Mouse (Mus musculus) G1E (cell line): ENCODE data around the gene Cnnm3. TPM values are rescaled to one million over a fixed set of nuclear protein-coding genes. Genes with fewer than 3 reads are reported as not detected.

ENCODE experiments used
- ATAC-seq: 2 replicates; pipeline ENCODE4 v1.8.0; 2016; ENCODE audit warnings: mild to moderate bottlenecking; ENCODE audit not compliant: insufficient number of reproducible peaks, poor library complexity, low FRiP score, severe bottlenecking; ENCODE audit errors: extremely low read depth
- DNase-seq: peaks from one replicate; pipeline ENCODE4 v3.0.0; 2012; ENCODE audit warnings: low spot score
- H3K27me3 ChIP-seq: 2 replicates; pipeline ENCODE4 v1.6.1; 2012; ENCODE audit warnings: mild to moderate bottlenecking, low read length, inconsistent platforms; ENCODE audit not compliant: insufficient read depth
- H3K36me3 ChIP-seq: replicated peaks from 2 replicates; pipeline ENCODE3; 2012; ENCODE audit warnings: mild to moderate bottlenecking, inconsistent platforms
- H3K4me1 ChIP-seq: 2 replicates; pipeline ENCODE4 v1.6.1; 2012; ENCODE audit warnings: low read depth, low read length, inconsistent platforms, mixed read lengths; ENCODE audit not compliant: insufficient read depth
- H3K4me3 ChIP-seq: 2 replicates; pipeline ENCODE4 v1.5.1; 2012; ENCODE audit warnings: low read depth, mild to moderate bottlenecking, inconsistent platforms, low read length, moderate library complexity, mixed read lengths
- H3K9me3 ChIP-seq: replicated peaks from 2 replicates; pipeline ENCODE4 v1.6.1; 2012; ENCODE audit warnings: inconsistent platforms
- CTCF ChIP-seq: IDR thresholded peaks from 2 replicates; pipeline ENCODE4 v1.5.1; 2012; ENCODE audit warnings: low read depth, low read length, inconsistent platforms, mixed read lengths
- GATA1 ChIP-seq: IDR thresholded peaks from 2 replicates; pipeline ENCODE4 v1.6.1; 2012; ENCODE audit warnings: borderline replicate concordance, low read length, inconsistent platforms, mixed read lengths
- GATA2 ChIP-seq: IDR thresholded peaks from 2 replicates; pipeline ENCODE4 v1.6.1; 2012; ENCODE audit warnings: low read depth, low read length, inconsistent platforms, borderline replicate concordance
- POLR2AphosphoS5 ChIP-seq: IDR thresholded peaks from 2 replicates; pipeline ENCODE4 v1.6.1; 2012; ENCODE audit warnings: low read depth, low read length, inconsistent platforms; ENCODE audit not compliant: insufficient replicate concordance
- TAL1 ChIP-seq: conservative IDR thresholded peaks from 2 replicates; pipeline ENCODE4 v1.6.1; 2012; ENCODE audit warnings: low read depth, low read length, inconsistent platforms, mixed read lengths
- polyA plus RNA-seq: library from polyadenylated mRNA; stranded (reverse); fragments of >175 nt; gene quantifications from 2 replicates; pipeline ENCODE4 v1.2.3, GENCODE M21; 2012
- total RNA-seq, 2 experiments: library from RNA; stranded (forward) in 1 of 2; stranded (reverse) in 1 of 2; fragments of 200-1000 nt in 1 of 2; fragments of >200 nt in 1 of 2; fragmentation: Nextera tagmentation in 1 of 2; gene quantifications; 2 replicates each; pipeline ENCODE4 v1.2.3; 2014 to 2017

Gene Cnnm3
- total and polyA plus RNA-seq, 3 experiments = 7.5 to 39.0 (median 28.2) TPM

DNA sequence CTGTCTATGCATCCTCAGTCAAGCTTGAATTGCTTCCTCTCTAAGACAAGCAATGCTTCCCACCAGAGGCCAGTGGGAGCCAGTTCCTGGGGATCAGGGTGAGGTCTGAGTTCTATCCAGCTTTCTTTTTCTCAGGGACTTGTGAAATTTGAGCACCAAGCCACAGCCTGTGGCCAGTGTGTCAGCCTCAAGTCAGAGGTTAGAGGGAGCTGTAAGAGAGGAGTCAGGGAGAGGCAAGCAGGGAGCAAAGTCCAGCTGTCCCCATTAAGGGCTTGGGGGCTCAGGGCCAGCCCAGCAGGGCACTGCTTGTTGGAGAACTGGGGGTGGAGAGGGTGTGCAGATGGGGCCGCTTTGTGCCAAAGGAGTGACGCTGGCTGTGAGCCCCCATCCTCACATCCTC is 51.5 kb downstream of the Cnnm3 start:
- no peak for ATAC-seq
- Histone ChIP-seq H3K27me3 (peaks cover 56% of the 10 kb centered on the region), H3K4me3 (no peak overlapping the region), H3K36me3 (no peaks in the 10 kb centered on the region), H3K9me3 (no peaks in the 10 kb centered on the region), H3K4me1 (no peaks in the 10 kb centered on the region)
- TF ChIP-seq GATA1 (no peak), POLR2AphosphoS5 (no peak), GATA2 (no peak), TAL1 (no peak), CTCF (no peak)
- no peak for DNase-seq

DNA sequence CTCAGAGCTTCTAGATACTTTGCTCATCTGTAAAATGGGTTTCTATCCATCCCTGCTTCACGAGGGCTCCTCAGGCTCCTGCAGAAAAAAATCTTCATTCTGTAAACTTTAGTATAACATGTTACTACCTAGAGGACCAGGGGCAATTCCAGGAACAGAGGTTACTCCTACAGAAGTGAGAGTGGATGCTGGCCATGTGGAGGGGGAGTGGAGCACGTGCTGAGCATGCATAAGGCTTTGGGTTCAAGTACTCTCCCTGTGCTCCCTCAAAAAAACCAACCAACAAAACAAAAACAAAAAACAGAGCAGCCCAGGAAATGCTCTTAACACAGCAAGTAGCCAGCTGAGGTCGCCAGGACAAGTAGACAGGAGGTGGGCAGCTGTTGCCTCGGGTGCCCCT is 52.0 kb downstream of the Cnnm3 start:
- no peak for ATAC-seq
- Histone ChIP-seq H3K9me3 (no peaks in the 10 kb centered on the region), H3K4me3 (no peak overlapping the region), H3K27me3 (peaks cover 54% of the 10 kb centered on the region), H3K4me1 (no peaks in the 10 kb centered on the region), H3K36me3 (no peaks in the 10 kb centered on the region)
- DNase-seq = no peak
- TF ChIP-seq TAL1 (no peak), GATA1 (no peak), CTCF (no peak), GATA2 (no peak), POLR2AphosphoS5 (no peak)

DNA sequence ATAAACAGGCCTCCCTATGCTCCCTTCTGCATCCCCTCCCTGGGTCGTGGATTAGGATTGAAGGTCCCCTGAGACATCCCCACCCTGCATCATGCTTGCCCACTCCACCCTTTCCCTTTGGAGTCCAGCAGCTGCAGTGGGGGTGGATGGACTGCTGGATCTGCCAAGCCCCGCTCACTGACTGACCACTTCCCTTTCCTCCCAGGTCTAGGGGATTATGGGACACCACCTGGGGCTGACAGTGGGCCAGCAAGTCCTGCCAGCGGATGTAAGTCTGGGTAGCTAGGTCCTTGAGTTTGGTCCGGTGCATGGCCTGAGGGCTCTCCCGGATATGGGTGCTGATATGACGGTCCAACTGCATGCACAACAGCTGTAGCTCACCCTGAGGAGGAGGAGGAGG is 52.4 kb downstream of the Cnnm3 start:
- H3K4me1 ChIP-seq = no peaks in the 10 kb centered on the region
- H3K9me3 ChIP-seq = no peaks in the 10 kb centered on the region
- TF ChIP-seq POLR2AphosphoS5 (no peak), GATA1 (no peak), CTCF (no peak), GATA2 (no peak), TAL1 (no peak)
- ATAC-seq = no peak
- H3K27me3 ChIP-seq = peaks cover 49% of the 10 kb centered on the region
- no peak overlapping the region for H3K4me3 ChIP-seq
- DNase-seq = no peak
- no peaks in the 10 kb centered on the region for H3K36me3 ChIP-seq

DNA sequence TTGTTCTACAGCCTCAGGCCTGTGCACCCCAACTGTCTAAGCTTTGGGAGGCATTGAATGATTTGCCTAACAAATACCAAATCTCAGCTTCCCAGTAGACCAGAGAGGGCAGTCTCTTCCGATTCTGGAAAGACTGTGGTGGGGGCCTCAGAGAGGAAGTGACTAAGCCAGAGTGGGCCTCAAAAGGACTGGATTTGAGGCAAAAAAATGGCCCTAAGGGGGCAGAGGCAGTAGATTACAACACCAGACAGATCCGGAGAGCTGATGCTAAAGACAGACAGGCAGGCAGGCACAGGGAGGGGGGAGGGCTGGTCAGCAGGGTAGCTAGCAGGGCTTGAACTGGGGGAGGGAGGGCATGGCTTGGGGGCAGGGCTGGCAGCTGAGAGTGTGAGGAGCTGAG is 54.8 kb downstream of the Cnnm3 start:
- Histone ChIP-seq H3K9me3 (no peaks in the 10 kb centered on the region), H3K4me1 (no peaks in the 10 kb centered on the region), H3K36me3 (no peaks in the 10 kb centered on the region), H3K27me3 (peaks cover 42% of the 10 kb centered on the region), H3K4me3 (no peak overlapping the region)
- ATAC-seq = no peak
- TF ChIP-seq TAL1 (no peak), GATA2 (no peak), POLR2AphosphoS5 (no peak), GATA1 (no peak), CTCF (no peak)
- DNase-seq = no peak

DNA sequence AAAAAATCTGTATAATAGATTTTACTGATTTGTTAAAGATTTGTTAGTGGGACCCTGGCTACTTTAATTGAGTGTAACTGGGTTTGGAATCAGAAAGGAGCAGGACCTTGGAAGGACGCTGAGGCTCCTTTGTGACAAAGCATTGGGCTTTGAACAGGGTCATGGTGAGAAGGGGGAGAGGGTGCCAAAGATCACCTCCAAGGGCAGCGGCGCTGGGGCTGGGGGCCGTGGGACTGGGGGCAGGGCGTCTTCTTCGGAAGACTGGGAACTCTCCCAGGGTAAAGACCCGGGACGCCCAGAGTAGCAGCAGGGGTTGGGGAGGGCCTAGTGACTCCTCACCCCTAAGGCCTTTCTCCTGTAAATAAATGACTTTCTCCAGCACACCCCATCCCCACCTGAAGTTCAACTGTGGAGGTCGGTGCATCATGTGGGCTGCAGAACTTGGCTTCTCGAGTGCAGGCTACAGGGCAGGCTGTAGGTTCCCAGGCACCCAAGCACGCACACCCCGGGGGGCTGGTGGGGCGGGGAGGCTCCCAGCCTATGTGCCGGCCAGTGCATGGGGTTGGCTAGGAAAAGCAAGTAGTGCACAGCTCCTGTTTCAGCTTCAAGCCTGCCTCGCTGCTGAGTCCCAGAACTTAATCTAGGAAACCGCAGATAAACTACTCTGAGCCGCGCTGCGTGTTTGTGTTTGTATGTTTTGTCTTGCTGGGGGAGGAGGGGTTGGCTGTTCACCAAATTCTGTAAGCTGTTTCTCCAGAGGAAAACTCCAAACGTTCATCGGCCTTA is 56.3 kb downstream of the Cnnm3 start:
- Histone ChIP-seq H3K9me3 (no peaks in the 10 kb centered on the region), H3K4me3 (no peak overlapping the region), H3K36me3 (no peaks in the 10 kb centered on the region), H3K27me3 (peaks cover 47% of the 10 kb centered on the region), H3K4me1 (no peaks in the 10 kb centered on the region)
- TF ChIP-seq CTCF (no peak), TAL1 (no peak), GATA1 (no peak), POLR2AphosphoS5 (no peak), GATA2 (no peak)
- ATAC-seq (no peak), DNase-seq (no peak)

DNA sequence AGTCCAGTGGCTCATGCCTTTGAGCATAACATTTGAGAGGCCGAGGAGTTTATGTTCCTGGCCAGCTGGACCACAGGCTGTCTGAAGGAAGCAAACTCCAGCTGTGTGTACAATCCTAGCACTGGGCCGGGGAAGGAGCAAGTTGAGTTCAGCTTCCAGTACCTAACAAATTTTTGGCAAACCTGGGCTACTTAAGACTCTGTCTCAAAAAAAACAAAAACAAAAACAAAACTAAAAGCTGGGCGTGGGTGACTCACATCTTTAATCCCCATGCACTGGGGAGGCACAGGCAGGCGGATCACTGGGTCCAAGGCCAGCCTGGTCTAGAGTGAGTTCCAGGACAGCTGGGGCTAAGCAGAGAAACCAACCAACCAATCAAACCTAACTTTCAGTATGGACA is 57.1 kb downstream of the Cnnm3 start:
- DNase-seq (no peak), ATAC-seq (no peak)
- TF ChIP-seq CTCF (no peak), GATA2 (no peak), GATA1 (no peak), TAL1 (no peak), POLR2AphosphoS5 (no peak)
- no peaks in the 10 kb centered on the region for H3K9me3 ChIP-seq
- H3K4me1 ChIP-seq = no peaks in the 10 kb centered on the region
- no peak overlapping the region for H3K4me3 ChIP-seq
- H3K27me3 ChIP-seq = peaks cover 51% of the 10 kb centered on the region
- no peaks in the 10 kb centered on the region for H3K36me3 ChIP-seq
